Mouse (Mus musculus) CD4-positive, CD25-positive, alpha-beta regulatory T cell, adult 2 months (primary cell): Measurements from ENCODE around the gene Pigyl.
"Not testable (repeated sequence)": the region's sequence is repeated elsewhere in the genome, so short reads cannot be mapped to it uniquely, and the experiment has no call there.

ENCODE experiments used
- DNase-seq: peaks from one replicate; pipeline ENCODE4 v3.0.0-alpha.2; 2012; ENCODE audit warnings: low read depth, low spot score

The Pigyl gene

DNA sequence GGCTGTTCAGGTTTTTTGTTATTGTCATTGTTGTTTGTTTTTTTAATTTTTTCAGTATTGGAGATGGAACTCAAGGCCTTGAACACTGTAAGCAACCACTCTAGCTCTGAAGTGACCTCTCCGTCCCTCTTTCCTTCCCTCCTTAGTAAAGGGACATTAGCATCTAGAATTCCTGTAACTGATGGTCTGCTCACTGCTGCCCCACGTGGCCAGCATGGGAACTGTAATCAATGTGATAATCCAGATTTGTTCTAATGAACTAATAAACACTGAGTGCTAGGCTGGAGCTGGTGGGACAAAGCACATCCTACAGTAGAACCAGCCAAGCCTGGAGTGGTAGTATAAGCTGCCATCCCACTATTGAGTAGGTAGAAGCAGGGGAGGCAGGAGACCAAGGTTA lies 18.2 kb upstream of the Pigyl start:
- DNase-seq: peak; percentile 75

GRCm38 (mm10) chr9:22139746-22140145 lies 16.9 kb upstream of the Pigyl start:
- DNase-seq: no peak

DNA sequence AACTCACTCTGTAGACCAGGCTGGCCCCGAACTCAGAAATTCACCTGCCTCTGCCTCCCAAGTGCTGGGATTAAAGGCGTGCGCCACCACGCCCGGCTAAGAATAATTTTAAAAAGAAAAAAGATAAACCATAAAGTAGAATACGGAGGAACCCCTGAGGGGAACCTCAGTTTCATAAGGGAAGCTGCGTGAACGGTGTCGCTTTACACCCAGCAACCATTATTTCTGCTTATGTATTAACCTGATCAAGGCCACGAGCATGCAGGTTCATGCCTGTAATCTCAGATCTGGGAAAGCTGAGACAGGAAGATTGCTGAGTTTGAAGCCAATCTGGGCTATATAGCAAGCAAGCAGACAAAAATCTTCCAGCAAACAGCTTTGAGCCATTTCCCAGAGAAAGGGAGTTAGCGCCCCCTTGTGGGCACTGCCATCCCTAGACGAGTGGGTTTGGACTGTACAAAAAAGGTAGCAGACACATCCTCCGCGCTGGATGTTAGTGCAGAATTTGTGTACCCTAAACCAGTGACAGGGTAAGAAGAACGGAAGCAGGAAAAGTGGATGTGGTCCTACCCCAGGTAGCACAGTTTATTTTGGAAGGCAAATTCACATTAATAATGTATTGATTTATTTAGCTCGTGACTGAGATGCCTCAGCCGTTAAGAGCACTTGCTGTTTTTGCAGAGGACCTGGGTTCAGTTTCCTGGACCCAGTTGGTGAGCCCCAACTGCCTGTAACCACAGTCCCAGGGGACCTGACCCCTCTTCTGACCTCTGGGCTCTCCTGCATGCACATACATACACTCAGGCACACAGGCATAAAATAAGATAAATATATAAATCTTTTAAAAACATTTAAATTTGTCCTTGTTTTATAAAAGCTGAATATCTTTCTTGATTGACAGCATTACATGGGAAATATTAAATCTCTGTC lies 13.3 kb upstream of the Pigyl start:
- peak; percentile 94 for DNase-seq

DNA sequence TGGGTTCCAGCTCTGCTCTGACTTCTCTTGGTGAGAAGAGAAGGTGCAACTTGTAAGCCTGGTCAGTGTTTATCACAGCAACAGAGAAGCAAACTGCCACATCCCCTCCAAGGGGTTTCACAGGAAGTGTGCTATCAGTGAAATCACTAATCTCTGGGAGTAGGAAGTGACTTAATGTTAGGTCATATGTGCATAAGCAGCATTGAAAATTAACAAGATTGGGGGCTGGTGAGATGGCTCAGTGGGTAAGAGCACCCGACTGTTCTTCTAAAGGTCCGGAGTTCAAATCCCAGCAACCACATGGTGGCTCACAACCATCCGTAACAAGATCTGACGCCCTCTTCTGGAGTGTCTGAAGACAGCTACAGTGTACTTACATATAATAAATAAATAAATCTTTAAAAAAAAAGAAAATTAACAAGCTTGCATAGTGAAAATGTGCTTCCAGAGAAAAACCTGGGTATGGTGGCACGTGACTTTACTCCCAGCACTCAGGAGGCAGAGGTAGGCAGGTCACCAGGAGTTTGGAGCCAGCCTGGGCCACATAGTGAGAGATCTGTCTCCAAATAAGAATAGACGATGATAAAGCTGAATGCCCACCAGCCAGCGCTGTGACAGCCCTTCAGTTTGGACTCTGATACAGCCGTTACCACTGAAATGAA lies 12.2 kb upstream of the Pigyl start:
- DNase-seq: no peak

- no peak for DNase-seq
Measured at GRCm38 (mm10) chr9:22149426-22150248, 7.0 kb upstream of the Pigyl start.

- DNase-seq: not testable (repeated sequence)
Measured at GRCm38 (mm10) chr9:22150249-22150693, 6.4 kb upstream of the Pigyl start.

DNA sequence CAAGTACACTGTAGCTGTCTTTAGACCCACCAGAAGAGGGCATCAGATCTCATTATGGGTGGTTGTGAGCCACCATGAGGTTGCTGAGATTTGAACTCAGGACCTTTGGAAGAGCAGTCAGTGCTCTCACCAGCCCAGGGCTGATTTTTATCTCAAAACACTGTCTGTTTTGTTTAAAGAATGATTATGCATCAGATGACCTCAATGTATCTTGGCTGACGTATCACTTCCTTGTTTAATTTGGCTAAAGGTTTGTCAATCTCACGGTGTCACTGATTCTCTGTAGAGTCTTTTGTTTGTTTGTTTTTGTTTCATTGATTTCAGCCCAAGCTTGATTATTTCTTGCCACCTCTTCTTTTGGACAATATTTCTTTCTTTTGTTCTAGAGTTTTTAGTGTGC lies 5.7 kb upstream of the Pigyl start:
- DNase-seq: no peak

DNA sequence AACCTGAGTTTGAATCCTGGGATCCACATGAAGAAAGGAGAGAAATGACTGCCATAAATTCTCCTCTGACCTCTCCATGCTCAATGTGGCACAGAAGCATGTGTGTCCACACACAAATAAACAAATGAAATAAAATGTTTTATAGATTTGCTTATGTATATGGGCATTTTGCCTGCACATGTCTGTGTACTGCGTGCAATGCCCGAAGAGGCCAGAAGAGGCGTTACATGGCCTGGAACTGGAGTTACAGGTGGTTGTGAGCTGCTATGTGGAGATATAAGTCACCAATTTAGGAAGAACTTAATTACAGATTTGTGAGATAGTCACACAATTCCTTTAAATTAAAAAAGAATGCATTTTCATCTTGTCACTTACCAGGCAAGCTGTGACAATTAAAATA lies 2.8 kb upstream of the Pigyl start:
- no peak for DNase-seq

DNA sequence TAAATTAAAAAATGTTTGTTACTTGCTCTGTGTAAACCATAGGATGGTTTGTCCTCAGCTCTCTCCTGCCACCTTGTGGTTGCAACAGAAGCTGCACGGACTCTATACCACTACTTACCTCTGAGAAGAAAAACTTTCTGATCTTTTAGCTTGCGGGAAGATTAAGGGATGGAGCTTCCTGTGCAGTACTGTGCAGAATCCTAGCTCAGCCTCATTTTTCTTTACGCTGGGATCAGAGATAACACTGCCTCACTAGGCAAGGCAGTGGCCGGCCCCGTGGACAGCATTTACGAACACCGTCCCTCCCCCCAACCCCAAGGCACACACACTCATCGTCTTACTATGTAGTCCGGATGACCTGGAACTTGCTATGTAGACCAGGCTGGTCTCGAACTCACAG lies 1.0 kb upstream of the Pigyl start:
- peak; percentile 92 for DNase-seq

DNA sequence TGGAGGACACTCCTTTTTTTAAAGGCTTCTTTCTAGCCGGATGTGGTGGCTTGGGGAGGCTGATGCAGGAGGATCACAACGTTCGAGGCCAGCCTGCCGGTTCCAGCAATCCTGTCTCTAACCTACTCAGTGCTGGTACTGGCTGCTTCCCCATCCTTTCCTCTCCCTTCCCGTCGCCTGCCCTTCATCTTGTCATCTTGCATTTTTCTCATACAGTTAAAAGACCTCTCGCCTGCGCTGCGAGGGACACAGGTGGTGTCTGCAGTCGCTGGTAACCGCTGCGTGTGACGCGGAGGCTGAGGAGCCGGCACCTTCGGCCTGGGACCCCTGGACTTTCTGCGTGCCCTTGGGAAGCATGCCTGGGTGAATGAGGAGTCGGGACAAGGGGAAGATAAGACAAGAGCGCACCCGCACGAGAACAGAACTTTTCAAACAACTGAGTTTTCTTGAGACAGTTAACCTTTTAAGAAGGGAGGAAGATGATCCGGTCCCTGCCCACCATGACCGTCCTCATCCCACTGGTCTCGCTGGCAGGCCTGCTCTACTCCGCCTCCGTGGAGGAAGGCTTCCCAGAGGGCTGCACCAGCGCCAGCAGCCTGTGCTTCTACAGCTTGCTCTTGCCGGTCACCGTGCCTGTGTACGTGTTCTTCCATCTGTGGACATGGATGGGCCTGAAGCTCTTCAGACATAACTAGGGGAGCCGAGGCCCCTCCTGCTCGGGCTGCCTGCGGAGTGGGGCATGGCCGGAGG lies 1.0 kb downstream of the Pigyl start:
- no peak for DNase-seq

- DNase-seq: no peak
Measured at GRCm38 (mm10) chr9:22161299-22161698, 4.7 kb downstream of the Pigyl start.

GRCm38 (mm10) chr9:22162305-22162704 lies 5.7 kb downstream of the Pigyl start:
- no peak for DNase-seq

DNA sequence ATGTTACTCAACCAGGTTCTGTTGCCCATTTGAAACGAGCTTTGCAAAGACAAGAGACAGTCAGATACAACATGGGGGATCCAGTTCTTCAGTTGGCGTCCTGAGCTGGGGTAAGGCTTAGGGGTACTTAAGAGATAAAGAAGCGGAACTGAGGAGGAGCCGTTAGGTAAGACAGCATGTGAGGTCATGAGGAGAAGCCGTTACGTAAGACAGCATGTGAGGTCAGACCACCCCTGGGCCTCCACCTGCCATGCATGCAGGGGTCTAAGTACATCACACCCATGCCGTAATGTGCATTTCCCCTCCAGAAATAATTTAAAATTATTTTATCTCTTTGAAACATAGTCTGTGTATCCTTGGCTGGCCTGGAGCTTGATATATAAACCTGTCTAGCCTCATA lies 6.3 kb downstream of the Pigyl start:
- DNase-seq: no peak

GRCm38 (mm10) chr9:22164711-22165668 lies 8.3 kb downstream of the Pigyl start:
- DNase-seq: peak; percentile 72

DNA sequence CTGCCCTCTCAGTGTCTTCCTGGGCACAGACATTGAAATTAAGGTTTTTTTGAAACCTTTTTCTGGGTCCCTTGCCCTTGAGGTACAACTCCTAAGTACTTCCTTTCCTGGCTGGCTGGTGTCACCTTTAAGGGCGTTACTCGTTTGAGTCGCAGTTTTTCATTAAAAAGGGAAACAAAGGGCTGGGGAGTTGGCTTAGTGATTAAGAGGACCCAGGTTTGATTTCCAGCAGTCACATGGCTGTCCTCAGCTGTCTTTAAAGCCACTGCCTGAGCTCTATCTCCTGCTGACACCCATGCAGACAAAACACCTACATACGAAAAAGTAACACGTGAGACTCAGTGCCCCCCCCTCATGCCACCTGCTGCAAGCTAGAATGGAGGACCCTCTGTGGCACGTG lies 9.3 kb downstream of the Pigyl start:
- no peak for DNase-seq

- DNase-seq: peak; percentile 38
Measured at GRCm38 (mm10) chr9:22166686-22167085, 10.0 kb downstream of the Pigyl start.

- no peak for DNase-seq
Measured at GRCm38 (mm10) chr9:22167751-22168150, 11.1 kb downstream of the Pigyl start.

- no peak for DNase-seq
Measured at GRCm38 (mm10) chr9:22169327-22169726, 12.7 kb downstream of the Pigyl start.

GRCm38 (mm10) chr9:22172318-22172717 lies 15.7 kb downstream of the Pigyl start:
- DNase-seq: no peak

- no peak for DNase-seq
Measured at GRCm38 (mm10) chr9:22188025-22188611, 31.5 kb downstream of the Pigyl start, which contains the start of gene Zfp872. TSS of gene Zfp872 (plus strand) at chr9:22188090.
